Mouse (Mus musculus): ENCODE measurements at regions not wholly inside any gene's neighbourhood (a gene's known extent, or its start where the extent isn't known, plus 50 kb on each side); places are given as distances from the start of the nearest gene placed in this dataset.

DNA sequence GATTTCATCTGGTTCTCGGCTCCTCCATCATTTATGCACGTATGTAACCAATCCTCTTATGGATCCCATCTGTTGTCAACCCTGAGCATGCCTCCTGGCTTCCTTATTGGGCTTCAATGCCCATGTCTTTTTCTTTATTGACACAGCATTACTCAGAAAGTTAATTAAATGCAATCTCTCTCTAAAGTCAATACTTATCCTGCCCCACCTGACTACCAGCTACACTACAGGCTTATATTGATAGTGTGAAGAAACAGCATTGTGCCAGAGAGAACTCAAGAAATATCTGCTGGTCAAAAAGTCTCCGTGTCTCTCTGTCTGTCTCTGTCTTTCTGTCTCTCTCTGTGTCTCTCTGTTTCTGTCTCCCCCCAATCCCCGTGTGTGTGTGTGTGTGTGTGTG lies 194.7 kb upstream of the Rfx3 start:
- no peak for DNase-seq (ENCODE audit: low spot score)

DNA sequence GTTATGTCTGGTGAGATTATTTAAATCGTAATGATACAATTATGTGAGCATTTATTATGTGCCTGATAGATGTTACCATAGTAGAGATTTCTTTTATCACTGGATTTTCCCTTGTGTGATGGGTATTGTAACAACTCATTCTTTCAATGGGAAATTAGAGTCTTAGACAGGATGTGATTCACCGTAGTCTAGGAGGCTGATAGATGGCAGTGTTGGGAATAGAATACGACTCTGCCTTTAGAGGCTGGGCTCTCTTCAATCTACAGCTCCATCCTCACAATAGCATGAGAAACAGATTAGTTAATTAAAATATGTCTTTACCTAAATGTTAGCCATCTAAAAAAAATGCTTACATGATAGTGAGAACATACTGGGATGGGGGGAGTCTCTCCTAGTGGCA lies 192.8 kb upstream of the Rfx3 start:
- no peak for DNase-seq (ENCODE audit: low spot score)

DNA sequence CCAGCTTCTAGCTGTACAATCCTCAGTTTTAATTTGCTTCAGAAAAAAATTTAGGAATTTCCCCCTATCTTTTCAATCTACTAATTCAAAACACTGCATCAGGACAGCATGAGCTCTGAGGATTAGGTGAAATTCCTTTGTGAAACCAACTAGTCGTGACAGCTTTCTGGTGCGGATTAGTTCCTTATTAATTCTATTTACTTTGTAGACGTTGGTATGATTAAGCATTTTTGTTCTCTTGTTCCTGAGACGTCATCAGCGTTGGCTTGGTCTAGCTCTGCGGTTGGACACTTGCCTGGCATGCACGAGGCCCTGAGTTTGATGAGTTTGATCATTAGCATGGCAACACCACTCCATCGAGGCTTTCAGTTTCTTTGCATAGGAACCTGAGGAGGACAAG lies 188.4 kb upstream of the Rfx3 start:
- DNase-seq (ENCODE audit: low spot score) = no peak

DNA sequence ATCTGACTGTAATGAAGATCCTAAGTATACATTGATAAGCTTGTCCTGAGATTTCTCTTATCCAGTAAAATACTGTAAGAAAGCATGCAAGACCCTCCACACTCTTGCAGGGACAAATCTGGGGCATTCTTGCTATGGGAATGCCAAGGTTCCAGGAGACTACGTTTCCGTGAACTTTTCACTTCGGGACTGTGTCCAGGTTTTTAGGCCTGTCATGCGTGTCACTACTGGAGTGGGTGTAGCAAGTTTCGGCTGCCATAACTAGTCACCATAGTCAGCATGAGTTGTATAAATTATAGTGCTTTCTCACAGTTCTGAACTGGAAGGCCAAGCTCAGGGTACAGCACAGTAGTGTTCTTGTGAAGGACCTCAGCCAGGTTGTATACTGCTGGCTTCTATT lies 185.9 kb upstream of the Rfx3 start:
- no peak for DNase-seq (ENCODE audit: low spot score)

DNA sequence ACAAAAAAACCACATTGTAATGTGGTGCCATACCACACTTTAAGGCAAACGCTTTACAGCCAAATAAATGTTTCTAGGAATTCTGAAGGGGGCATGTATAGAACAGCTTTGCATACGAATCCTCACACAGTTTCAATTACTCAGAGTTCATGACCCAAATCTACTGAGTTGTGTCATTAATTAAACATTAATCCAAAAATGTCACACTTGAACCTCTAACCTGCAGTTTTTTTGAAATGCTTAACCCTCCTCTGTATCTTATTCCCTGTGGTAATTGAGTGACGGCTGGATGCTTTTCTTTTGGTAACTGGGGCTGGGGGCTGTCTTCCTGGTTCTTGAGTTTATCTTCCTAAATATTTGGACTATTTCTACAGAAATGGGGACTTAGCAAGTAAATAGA lies 181.3 kb upstream of the Rfx3 start:
- DNase-seq (ENCODE audit: low spot score) = no peak

DNA sequence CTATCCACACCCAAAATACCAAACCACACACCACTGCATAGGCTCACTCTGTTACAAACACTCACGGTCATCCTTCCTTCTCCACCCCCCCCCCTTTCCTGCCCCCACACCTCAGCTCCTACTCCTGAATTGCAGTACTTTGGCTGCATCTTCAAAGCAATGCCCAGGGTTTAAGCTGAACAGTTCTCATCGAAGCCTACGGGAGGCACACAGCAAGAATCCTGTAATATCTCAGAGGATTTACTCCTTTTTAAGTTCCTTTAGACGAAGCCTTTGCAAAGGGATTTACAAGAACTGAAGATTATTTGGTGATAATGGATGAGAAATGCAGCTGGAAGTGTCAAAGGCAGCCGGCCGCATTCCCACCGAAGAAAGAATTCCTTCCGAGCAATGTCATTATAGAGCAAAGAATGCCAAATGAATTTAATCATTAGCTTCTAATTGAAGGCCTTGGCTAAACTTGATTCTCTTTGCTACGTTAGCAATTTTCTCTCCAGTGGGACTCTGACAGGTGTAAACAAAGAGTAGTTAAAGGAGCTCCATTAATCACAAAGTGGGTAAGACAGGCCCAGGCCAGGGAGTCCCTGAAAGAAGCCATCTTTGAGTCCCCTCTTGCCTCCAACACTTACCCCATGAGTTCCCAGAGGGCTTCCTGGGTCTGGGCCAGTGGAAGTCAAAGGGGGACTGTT lies 180.6 kb upstream of the Rfx3 start:
- no peak for DNase-seq (ENCODE audit: low spot score)

DNA sequence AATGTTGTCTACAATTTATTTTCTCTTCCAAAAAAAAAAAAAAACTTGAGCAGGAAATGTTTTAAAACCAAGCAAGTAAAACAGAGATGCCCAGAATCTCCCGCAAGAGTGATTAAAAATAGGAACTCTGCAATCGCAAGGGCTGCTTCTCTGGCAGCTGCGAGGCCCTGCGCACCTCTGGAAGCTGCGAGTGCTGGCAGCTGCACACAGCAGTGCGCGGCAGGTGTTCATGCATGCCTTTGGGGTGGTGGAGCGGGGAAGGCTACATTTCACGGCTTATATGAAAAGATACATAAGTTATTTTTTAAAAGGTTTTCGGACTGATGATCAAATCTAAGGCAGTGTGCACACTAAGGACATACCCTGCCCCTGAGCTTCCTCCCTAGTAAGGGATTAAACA lies 179.3 kb upstream of the Rfx3 start:
- no peak for DNase-seq (ENCODE audit: low spot score)

DNA sequence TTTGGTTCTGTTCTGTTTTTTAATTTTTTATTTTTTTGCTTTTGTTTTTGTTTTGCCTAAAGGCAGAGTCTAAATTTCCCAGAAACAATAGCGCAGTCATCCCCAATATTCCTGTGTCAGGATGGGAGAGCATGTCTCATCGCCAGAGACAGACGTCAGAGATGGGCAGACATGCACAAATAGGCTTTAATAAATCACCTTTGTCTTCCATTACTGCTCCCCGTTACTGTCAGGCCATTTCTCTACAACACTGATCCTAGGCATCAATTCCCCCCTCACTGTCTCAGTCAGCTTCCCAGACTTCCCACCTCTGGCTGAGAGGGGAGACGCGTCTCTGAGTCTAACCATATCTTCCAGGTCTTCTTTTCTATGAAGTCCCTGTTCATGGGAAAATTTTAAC lies 177.4 kb upstream of the Rfx3 start:
- no peak for DNase-seq (ENCODE audit: low spot score)

DNA sequence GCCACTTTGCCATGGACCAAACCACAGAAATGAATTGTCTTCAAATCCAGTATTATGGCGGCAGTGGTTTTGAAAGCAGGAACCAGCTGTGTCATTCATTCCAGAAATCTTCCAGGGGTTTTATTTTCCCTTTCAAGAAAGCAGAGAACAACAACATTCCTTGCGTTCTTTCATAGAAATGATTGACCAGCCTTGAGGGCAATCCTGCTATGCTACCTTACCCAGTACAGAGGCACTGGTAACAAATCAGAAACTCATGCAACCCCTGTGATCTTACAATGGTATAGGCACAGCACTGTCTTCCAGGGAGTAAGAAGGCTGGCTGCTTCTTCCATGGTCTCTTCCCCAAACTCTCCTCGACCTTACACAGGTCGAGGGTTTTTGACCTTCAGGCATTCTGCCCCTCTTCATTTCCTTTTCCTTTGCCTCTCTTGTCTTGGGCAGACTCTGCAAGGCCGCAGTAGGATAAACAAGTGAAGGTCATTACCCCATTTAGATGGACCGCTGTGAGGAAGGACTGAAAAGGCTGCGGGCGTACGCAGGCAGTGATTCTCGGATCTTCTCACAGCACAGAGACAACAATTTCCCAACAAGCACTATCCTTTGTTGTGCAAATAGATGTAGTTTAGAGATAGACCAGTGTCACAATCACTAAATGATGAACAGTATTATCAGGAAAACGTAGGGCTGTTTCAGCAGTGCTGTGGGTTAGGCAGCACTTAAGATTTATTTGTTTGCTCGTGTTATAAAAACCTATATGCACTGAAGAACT lies 171.6 kb upstream of the Rfx3 start:
- DNase-seq (ENCODE audit: low spot score) = no peak

DNA sequence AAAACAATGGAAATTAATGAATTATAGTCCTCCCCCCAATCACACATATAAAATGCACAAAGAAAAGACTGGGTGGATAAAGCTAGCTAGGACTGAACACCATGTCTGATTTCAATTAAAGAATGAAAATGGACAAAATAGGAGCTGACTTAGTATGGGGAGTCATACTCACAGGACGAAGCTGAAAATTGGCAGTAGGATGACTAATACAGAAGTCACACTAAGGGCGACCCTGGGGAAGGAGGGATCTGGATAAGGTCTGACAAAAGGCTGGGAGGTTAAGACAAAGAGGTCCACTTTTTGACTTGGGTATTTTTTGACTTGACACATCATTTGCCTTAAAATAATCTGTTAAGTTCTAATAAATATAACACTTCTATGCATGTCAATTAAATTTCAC lies 170.2 kb upstream of the Rfx3 start:
- DNase-seq (ENCODE audit: low spot score) = no peak

DNA sequence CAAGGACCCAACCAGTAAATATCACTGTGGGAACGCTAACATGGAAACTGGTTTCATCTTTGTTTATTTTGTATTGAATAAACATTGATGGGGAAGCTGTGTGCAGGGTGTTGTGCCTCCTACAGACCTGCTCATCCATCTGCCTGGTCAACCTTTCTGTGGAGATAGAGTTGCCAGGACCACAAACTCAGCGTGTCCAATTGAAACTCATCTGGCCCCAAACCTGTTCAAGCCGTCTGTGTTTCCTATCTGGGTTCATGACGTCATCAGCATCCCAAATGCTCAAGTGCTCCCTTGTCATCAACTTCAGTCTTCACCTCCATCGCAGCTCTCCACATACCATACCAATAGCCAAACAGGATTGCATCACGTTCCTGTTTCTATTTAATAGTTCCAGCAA lies 167.1 kb upstream of the Rfx3 start:
- no peak for DNase-seq (ENCODE audit: low spot score)

DNA sequence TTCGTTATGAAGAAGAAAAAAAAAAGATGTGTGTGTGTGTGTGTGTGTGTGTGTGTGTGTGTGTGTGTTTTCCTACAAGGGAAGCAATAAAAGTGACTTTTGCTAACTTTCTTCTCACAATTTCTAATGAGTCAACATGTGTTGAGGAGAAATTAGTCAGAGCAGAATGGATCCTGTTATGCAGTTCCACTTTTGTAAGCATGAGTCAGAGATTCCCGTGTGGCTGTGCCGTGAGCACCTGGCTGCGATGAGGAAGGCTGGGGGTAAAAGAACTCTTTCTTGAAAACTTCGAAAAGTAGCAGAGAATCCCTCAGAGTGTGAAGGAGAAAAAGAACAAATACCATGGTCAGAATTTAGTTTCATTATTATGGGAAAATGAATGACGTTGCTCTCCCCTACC lies 165.9 kb upstream of the Rfx3 start:
- DNase-seq (ENCODE audit: low spot score) = no peak

DNA sequence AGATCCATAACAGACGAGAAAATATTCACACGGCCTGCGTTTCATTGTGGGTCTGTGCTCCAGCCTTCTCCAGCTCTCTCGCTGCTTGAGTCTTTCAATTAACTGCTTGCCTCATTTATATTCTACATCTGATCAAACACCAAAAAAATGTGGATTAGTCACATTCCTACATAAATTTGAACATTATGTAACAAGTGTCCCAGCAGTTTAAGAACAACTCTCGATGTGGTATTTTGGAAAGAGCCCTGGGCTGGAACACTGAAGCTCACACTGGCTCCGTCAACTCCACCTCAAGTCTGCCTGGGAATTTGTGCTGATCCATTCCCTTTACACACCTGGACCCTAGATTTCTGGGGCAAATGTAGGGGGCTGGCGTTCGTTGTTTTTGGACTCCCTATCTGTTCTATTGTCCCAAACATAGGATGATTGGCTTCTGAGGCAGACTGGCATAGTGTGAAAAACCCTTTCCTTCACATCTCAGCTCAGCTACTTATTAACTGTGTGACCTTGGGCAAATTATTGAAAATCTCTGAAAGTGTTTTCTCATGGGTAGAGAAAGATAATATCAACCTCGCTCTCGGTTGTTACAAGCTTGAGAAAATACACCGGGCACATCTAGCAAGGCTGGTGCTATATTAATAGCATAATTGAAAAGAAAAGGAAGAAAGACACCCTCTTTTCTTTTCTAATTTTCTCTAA lies 161.0 kb upstream of the Rfx3 start:
- no peak for DNase-seq (ENCODE audit: low spot score)

DNA sequence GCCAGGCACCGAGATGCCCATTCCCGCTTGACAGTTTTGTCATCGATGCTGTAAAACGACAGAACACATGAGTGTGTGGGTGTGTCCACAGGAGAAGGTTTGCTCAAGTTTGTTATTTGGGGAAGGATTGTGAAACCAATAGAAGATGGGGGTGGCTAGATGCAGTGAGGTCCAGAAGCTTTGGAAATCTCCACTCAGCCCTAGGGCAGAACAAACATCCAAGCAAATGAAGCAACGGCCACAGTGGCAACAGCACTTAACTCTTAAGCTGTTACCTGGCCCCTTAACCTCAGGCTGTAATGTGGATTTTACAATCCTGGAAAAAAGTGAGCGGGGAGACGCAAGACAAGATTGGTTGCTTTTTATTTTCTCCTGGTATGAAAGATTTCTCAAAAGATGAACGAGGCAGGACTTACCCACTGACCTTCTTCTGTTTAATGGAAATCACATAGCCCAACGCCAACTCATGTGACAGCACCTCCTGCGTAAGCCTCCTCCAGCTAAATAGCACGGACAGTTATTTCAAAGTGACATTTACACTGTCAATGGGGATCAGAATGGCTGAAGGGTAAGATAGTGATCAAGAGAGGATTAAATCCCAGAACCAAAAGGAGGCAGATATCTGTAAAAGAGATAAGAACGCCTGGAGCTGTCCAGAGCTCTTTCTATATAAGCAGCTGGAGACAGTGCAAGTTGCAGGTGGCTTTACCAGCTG lies 156.6 kb upstream of the Rfx3 start:
- DNase-seq (ENCODE audit: low spot score) = no peak

DNA sequence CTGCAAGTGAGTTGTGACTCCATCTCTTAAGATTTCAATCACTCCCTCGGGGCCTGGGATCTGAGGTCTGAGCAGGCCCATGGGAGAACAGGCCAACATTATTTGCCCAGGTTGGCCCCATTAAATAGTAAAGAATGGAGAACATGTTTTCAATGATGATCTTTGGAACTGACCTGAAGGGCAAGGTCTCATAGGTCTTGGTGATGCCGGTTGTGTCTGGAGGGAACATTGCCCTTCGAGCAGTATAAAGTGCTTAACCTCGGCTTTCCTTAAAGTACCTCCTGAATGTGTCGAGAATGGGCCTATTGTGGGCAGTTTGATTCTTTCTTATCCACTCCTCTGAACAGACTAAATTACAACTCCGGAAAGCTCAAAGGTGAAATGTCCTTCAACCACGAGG lies 155.7 kb upstream of the Rfx3 start:
- DNase-seq (ENCODE audit: low spot score) = no peak

DNA sequence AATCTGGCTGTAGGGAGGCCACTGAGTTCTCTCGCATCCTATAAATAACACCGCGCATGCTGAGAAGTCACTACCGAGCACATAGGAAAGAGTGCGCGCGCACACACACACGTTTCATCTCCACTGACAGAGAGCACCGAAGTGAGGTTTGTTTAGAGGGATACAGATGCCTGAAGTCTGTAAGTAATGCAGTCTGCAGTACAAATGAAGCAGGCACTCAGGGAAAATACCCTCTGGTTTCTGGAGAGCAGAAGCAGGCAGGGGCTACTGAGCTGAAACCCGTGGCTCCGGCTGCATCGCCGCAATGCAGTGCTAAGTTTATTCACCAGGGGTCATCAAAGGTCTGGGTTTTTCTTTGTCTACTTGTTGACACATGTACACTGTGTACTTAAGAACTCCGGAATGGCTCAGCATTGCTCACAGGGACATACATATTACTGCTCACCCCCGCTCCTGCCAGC lies 155.0 kb upstream of the Rfx3 start:
- peak; percentile 70 for DNase-seq (ENCODE audit: low spot score)

DNA sequence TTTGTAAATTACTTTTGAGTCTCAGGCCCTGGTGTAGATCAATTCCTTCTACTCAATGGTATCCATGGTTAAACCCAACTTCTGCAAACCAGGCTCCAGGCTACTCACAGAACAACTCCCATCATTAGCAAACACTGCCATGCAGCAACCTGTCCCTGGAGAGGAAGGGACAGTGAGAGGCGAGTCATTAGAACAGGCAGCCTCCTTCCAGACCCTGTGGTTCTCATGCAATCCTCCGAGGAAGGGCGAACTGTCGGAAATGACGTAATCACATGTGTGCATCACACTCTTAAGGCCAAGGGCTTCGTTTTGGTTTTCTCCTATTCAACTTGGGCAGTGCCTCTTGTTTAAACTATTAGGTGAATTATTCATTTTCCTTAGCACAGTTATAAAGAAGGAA lies 152.2 kb upstream of the Rfx3 start:
- no peak for DNase-seq (ENCODE audit: low spot score)

DNA sequence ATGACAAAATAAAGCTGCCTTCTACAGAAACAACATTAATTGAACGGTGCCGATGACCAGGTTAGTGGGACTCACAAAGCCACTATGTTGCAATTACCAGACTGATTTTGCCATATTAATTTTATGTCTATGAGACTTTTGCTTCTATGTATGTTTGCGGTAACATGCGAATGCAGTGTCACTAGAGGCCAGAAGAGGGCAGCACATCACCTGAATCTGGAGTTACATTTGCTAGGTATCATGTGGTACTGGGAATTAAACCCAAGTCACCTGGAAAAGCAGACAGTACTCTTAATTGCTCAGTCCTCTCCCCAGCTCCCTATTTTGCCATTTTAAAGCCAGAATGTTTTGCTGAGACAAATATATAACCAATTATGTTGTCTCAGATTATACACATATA lies 149.6 kb upstream of the Rfx3 start:
- DNase-seq (ENCODE audit: low spot score) = no peak

DNA sequence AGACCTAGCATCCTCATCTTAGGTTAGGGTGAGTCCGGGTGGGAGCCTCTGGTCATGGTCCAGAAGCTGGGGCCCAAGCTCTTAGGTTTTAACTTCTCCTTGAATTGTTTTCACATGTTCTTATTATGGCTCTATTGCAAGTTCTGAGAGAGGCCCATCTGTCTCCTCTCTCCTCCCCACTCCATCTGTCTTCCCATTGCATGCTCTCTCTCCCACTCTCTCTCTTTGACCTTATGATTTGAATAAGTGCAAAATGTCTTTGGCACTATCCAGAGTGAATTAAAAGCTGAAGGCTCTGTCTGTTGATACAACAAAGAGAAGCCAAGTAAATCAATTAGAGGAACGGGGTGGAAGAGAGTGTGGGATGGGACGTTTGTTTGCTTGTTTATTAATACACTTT lies 146.2 kb upstream of the Rfx3 start:
- DNase-seq (ENCODE audit: low spot score) = no peak

DNA sequence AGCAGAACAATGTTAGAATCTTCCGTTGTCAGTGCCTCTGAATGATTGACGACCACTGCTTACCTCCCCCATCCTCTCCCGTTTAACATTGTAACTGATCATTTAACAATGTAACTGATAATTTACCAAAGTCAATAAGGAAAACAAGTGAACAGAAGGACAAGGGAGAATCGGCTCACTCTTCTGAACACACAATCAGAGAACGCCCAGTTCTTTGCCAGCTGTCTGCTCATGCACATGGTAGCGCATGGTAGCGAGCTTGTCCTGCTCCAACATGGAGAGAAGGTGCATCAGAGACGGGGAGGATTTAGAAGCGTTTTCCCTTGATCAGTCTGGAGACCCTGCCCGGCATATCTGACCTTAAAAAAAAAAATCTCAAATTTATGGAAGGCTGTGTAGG lies 126.6 kb upstream of the Rfx3 start:
- DNase-seq (ENCODE audit: low spot score) = no peak

DNA sequence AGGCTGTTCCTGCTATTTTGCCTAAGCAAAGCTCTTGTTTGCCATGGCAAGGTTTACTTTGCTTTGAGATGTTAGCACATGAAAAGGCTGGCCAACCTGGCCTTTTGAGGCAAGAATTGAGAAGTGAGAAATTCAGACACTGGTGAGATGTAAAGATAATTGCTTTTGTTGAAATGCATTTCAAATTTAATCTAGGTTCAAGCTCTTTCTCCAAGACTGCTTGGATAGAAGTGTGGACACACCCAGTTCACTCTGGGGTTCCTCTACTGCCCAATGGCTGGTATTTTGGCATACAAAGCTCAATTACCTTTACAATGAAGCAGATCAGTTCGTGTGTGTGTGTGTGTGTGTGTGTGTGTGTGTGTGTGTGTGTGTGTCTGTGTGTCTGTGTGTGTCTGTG lies 123.8 kb upstream of the Rfx3 start:
- DNase-seq (ENCODE audit: low spot score) = no peak

DNA sequence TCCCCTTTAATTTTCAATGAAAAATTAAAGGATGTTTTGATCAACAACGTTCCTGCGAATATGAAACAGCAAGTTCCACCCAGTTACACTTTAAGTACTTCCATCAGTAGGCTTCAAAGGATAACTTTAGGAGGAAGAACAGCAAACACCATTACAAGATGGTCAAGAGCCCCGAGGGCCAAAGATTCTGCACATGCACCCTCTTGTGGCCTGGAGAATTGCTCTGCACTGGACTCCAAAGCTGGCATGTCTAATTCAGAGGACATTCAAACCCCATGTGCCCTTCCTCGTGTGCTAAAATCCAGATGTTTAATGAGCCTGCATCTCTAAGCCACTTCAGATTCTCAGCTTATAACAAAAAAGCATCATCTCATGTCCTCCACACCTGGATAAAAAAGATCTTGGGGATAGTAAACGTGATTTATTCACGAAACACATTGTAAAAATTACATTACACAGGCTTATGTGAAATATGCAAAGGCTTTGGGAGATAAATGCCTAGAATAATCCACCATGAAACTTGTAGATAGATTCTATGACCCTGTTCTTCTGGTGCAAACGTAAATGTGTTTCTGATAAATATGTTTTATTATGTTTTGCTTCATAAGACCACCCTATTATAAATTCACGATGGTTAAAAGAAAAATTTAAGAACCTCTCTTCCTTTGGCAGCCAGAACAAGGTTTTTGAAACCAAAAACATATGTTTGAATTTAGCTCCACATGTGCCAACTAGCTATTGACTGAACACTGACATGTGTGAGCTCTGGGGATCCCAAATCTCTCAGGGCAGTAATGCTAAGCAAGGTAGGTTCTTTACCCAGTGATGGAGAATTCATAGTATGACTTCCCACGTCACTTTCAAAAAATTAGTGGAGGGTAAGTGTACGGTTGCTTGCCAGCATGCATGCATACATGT lies 100.6 kb upstream of the Rfx3 start:
- DNase-seq (ENCODE audit: low spot score) = no peak
